Mouse (Mus musculus) left cerebral cortex, postnatal 36 days (tissue): Measurements from ENCODE around the gene Mcm7. TPM values are rescaled to one million over a fixed set of nuclear protein-coding genes. Genes with fewer than 3 reads are reported as not detected.

Experiments
- DNase-seq, 2 experiments: peaks; one replicate each; pipeline ENCODE4 v3.0.0; 2021 to 2022; ENCODE audit warnings: low spot score in 2 of 2, mixed read lengths in 1 of 2
- intact Hi-C: fragments of 180-260 bp; cut with DNase I; formaldehyde crosslinking; loops from one replicate; pipeline ENCODE4 v1.15.1; 2025
- microRNA-seq: library from miRNA; unstranded; fragments of <30 nt; microRNA quantifications from one replicate; pipeline ENCODE4 v1.2.0, GENCODE M21; 2022
- total RNA-seq, 2 experiments: library from RNA; stranded (reverse); gene quantifications; 2 replicates each; pipeline ENCODE4 v1.2.3; 2021

Gene Mcm7
- total RNA-seq, 2 experiments from 2014 or later: 14.3 to 15.3 TPM

- DNase-seq: peak; percentile 96 to 97
- intact Hi-C loops: loop anchor here (1.0 kb wide), 2 partner anchors 10 to 374 kb away; partner anchors contain the start of genes Mepce and Zcwpw1
Observed at GRCm38 (mm10) chr5:138160842-138161665, 11.2 kb downstream of the Mcm7 start, which contains the start of gene Cops6. TSS of gene Cops6 (plus strand) at chr5:138161071.

- intact Hi-C loops: no loop called here
- DNase-seq: no peak
Observed at GRCm38 (mm10) chr5:138160224-138160762, 11.9 kb downstream of the Mcm7 start.

- peak; percentile 89 to 90 for DNase-seq
- intact Hi-C loops: loop anchor here (1.0 to 5.0 kb wide), 3 partner anchors 39 to 268 kb away; partner anchors contain the start of gene Zscan21
Observed at GRCm38 (mm10) chr5:138155443-138155976, 16.7 kb downstream of the Mcm7 start, which contains the start of gene Zfp113. TSS of gene Zfp113 (minus strand) at chr5:138155744.

GRCm38 (mm10) chr5:138154390-138154789 is 17.8 kb downstream of the Mcm7 start:
- intact Hi-C loops: loop anchor here (2.0 kb wide), 1 partner anchor 38 kb away; the partner anchor contains the start of gene Zscan21

GRCm38 (mm10) chr5:138138585-138138984 is 33.6 kb downstream of the Mcm7 start:
- intact Hi-C loops: no loop called here
- DNase-seq: no peak

More at GRCm38 (mm10) chr5:138154390-138154789, 17.8 kb downstream of the Mcm7 start:
- DNase-seq: no peak

- intact Hi-C loops: no loop called here
- no peak for DNase-seq
Observed at GRCm38 (mm10) chr5:138137935-138138549, 34.2 kb downstream of the Mcm7 start.

GRCm38 (mm10) chr5:138137257-138137656 is 35.0 kb downstream of the Mcm7 start:
- DNase-seq: no peak
- intact Hi-C loops: no loop called here

- DNase-seq: no peak
- intact Hi-C loops: no loop called here
Observed at GRCm38 (mm10) chr5:138132425-138133064, 39.7 kb downstream of the Mcm7 start.

GRCm38 (mm10) chr5:138118041-138118440 is 54.2 kb downstream of the Mcm7 start:
- DNase-seq: no peak
- intact Hi-C loops: loop anchor here (10.0 kb wide), 1 partner anchor 323 kb away; no protein-coding TSS in a partner anchor

GRCm38 (mm10) chr5:138117199-138118015 is 54.8 kb downstream of the Mcm7 start:
- intact Hi-C loops: loop anchor here (2.0 to 10.0 kb wide), 3 partner anchors 33 to 323 kb away; partner anchors contain the start of genes Zfp113 and Zkscan1
- no peak for DNase-seq

GRCm38 (mm10) chr5:138116255-138117198 is 55.7 kb downstream of the Mcm7 start, which contains the start of gene Zscan21:
TSS of gene Zscan21 (plus strand) at chr5:138116903.
- DNase-seq: peak; percentile 87 to 90
- intact Hi-C loops: loop anchor here (2.0 to 10.0 kb wide), 3 partner anchors 32 to 322 kb away; partner anchors contain the start of genes Zfp113 and Zkscan1

Small RNAs within 50 kb of the gene (microRNA-seq; reads per million reads assigned to microRNA genes)
- 454 reads per million, percentile 70 among the genes with 10 or more reads in this experiment for gene Mir106b
- 47.7 reads per million, percentile 49 among the genes with 10 or more reads in this experiment for gene Mir25
- 1,304 reads per million, percentile 80 among the genes with 10 or more reads in this experiment for gene Mir93

Other genes starting within 250 kb of the Mcm7 start
- gene Gjc3, start 209.3 kb downstream of the Mcm7 start, total RNA-seq: 10 to 100 TPM; 21.0 to 23.4 TPM
- not detected for gene Azgp1, start 190.9 kb downstream of the Mcm7 start, total RNA-seq
- gene Smok3a, start 151.2 kb downstream of the Mcm7 start, total RNA-seq: not detected
- not detected for gene Smok3b, start 151.0 kb downstream of the Mcm7 start, total RNA-seq
- not detected for gene Smok3c, start 119.2 kb downstream of the Mcm7 start, total RNA-seq
- 10 to 100 TPM; 39.9 to 40.2 TPM for gene Zkscan1, start 87.3 kb downstream of the Mcm7 start, total RNA-seq
- 10 to 100 TPM; 16.1 to 16.4 TPM for gene Zscan21, start 55.5 kb downstream of the Mcm7 start, total RNA-seq
- gene Zfp113, start 16.7 kb downstream of the Mcm7 start, total RNA-seq: 10 to 100 TPM; 12.3 to 16.2 TPM
- gene Cops6, start 11.4 kb downstream of the Mcm7 start, total RNA-seq: 100 to 1,000 TPM; 122 to 137 TPM
- gene Ap4m1, start 420 bp downstream of the Mcm7 start, total RNA-seq: 10 to 100 TPM; 20.1 to 26.6 TPM
- gene Taf6, start 15.0 kb upstream of the Mcm7 start, total RNA-seq: 10 to 100 TPM; 36.1 to 41.1 TPM
- 10 to 100 TPM; 14.5 to 18.0 TPM for gene Cnpy4, start 15.1 kb upstream of the Mcm7 start, total RNA-seq
- 10 to 100 TPM in 1 of 2 experiments, 1 to 10 TPM in 1; 8.7 to 11.6 TPM for gene Mblac1, start 21.9 kb upstream of the Mcm7 start, total RNA-seq
- gene Nxpe5, start 53.5 kb upstream of the Mcm7 start, total RNA-seq: not detected
- 10 to 100 TPM; 53.4 to 54.3 TPM for gene Lamtor4, start 83.1 kb upstream of the Mcm7 start, total RNA-seq
- 10 to 100 TPM; 59.2 to 68.2 TPM for gene BC037034, start 91.6 kb upstream of the Mcm7 start, total RNA-seq
- gene Gal3st4, start 100.4 kb upstream of the Mcm7 start, total RNA-seq: 1 to 10 TPM; 2.3 to 3.2 TPM
- gene Gm43720, start 107.5 kb upstream of the Mcm7 start, total RNA-seq: not detected
- gene Gpc2, start 107.6 kb upstream of the Mcm7 start, total RNA-seq: 1 to 10 TPM; 1.5 to 2.6 TPM
- under 1 TPM; 0.62 to 0.77 TPM for gene Stag3, start 107.8 kb upstream of the Mcm7 start, total RNA-seq
- not detected for gene Pvrig, start 169.5 kb upstream of the Mcm7 start, total RNA-seq